Mouse (Mus musculus): ENCODE measurements around the gene Pfkfb4.

GRCm38 (mm10) chr9:109031686-109032085 lies 40.1 kb downstream of the Pfkfb4 start:
- TF ChIP-seq CTCF (IDR thresholded peaks at IDR 0.05; ENCODE audit: insufficient read depth, low read depth, low read length) (no peak), POLR2A (IDR thresholded peaks at IDR 0.05; ENCODE audit: insufficient read depth, low read depth, low read length) (no peak)

All from olfactory bulb, adult 2 months (tissue).